Mouse (Mus musculus) midbrain, embryonic 12.5 days (tissue): ENCODE measurements around the gene Fbxo9. TPM values are rescaled to one million over a fixed set of nuclear protein-coding genes. Genes with fewer than 3 reads are reported as not detected.

ENCODE experiments used
- ATAC-seq: fragments of 200-750 bp; cut with Nextera tagmentation; 2 replicates; pipeline ENCODE4 v1.8.0; 2017; ENCODE audit warnings: low read depth, moderate TSS enrichment, moderate library complexity; ENCODE audit not compliant: low FRiP score
- H3K27ac ChIP-seq: fragments of 300-500 bp; sonication (generic); replicated peaks from 2 replicates; pipeline ENCODE4 v1.5.1; 2016; ENCODE audit warnings: mild to moderate bottlenecking
- H3K27me3 ChIP-seq: fragments of 300-500 bp; sonication (generic); 2 replicates; pipeline ENCODE4 v1.6.1; 2016; ENCODE audit warnings: mild to moderate bottlenecking
- H3K36me3 ChIP-seq: fragments of 300-500 bp; sonication (generic); 2 replicates; pipeline ENCODE4 v1.6.1; 2016
- H3K4me1 ChIP-seq: fragments of 300-500 bp; sonication (generic); 2 replicates; pipeline ENCODE4 v1.6.1; 2016
- H3K4me2 ChIP-seq: fragments of 300-500 bp; sonication (generic); replicated peaks from 2 replicates; pipeline ENCODE4 v1.6.1; 2016; ENCODE audit warnings: mild to moderate bottlenecking, moderate library complexity
- H3K4me3 ChIP-seq: fragments of 300-500 bp; sonication (generic); 2 replicates; pipeline ENCODE4 v1.5.1; 2016; ENCODE audit warnings: mild to moderate bottlenecking
- H3K9ac ChIP-seq: fragments of 300-500 bp; sonication (generic); replicated peaks from 2 replicates; pipeline ENCODE4 v1.6.1; 2016; ENCODE audit warnings: mild to moderate bottlenecking, moderate library complexity
- H3K9me3 ChIP-seq: fragments of 300-500 bp; sonication (generic); 2 replicates; pipeline ENCODE4 v1.6.1; 2016; ENCODE audit warnings: mild to moderate bottlenecking
- WGBS: fragments of 180-500 bp; shearing (Covaris S2); methylation state at CpG from one replicate; pipeline ENCODE4 v1.1.7; 2016; 5-methylcytosine and 5-hydroxymethylcytosine counted together
- polyA plus RNA-seq: library from polyadenylated mRNA; unstranded; fragments of >200 nt; fragmentation: Nextera tagmentation; extraction: Ambion mirVana; gene quantifications from 2 replicates; pipeline ENCODE4 v1.2.1, GENCODE M21; 2016

Gene Fbxo9
- polyA plus RNA-seq, 1 experiment from 2014 or later = 34.7 TPM

- H3K27ac ChIP-seq = no peak overlapping the region
- 89% methylated on average over 16 of the region's 16 CpGs for WGBS
- ATAC-seq = no peak
- H3K36me3 ChIP-seq = no peaks in the 10 kb centered on the region
- no peaks in the 10 kb centered on the region for H3K4me1 ChIP-seq
- no peak overlapping the region for H3K4me3 ChIP-seq
- H3K9ac ChIP-seq = no peak overlapping the region
- H3K9me3 ChIP-seq = no peaks in the 10 kb centered on the region
- no peak overlapping the region for H3K4me2 ChIP-seq
- no peaks in the 10 kb centered on the region for H3K27me3 ChIP-seq
Observed at GRCm38 (mm10) chr9:78059525-78060120, 49.2 kb downstream of the Fbxo9 start.

GRCm38 (mm10) chr9:78054298-78054697, 54.6 kb downstream of the Fbxo9 start:
- Histone ChIP-seq H3K9ac (no peak overlapping the region), H3K4me3 (no peak overlapping the region), H3K4me1 (no peaks in the 10 kb centered on the region), H3K27me3 (no peaks in the 10 kb centered on the region), H3K27ac (no peak overlapping the region), H3K36me3 (no peaks in the 10 kb centered on the region), H3K9me3 (no peaks in the 10 kb centered on the region), H3K4me2 (no peak overlapping the region)
- ATAC-seq = no peak
- WGBS = 78% methylated on average over 3 of the region's 3 CpGs

DNA sequence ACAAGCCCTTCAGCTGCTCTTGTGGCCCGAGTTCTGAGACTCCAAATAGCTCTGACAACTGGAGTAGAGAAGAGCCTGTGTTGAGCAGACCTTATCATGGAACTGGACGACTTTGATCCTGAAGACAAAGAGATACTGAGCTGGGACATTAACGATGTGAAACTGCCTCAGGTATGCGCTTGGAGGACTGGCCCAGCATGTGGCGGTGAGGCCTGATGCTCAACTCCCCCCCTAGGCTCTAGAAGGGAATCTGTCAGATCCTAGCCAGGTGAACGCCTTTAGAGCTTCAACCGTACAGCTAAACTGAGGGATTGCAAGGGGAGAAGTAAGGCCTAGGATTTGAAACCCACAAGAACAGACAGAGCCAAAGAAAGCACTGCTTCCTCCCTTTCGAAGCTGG, 55.0 kb downstream of the Fbxo9 start:
- no peak for ATAC-seq
- WGBS = 78% methylated on average over 8 of the region's 8 CpGs
- no peaks in the 10 kb centered on the region for H3K36me3 ChIP-seq

DNA sequence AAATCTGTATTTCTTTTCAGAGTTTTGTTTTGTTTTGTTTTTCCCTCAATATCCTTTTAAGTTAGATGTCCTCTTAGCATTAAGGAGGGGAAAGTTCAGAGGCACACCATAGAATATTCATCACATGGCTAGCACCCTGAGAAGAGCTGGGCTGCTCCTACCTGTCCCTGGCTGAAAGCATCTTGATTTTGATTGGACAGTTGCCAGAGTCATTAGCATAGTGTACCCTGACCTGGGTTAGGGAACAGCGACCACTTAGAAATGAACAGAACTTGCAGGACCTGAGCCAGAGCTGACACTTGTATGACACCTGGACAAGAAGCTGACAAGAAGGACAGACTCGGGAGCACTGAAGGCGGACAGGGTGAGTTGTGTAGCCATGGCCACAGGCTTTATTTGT, 57.2 kb downstream of the Fbxo9 start, which contains the start of gene Gcm1:
Gene Gcm1, plus strand, starts transcription at position 248 of the 400 bp plus-strand sequence.
- Histone ChIP-seq H3K4me3 (no peak within 1 kb of the TSS), H3K36me3 (no peaks in the 10 kb centered on the region), H3K9ac (no peak within 1 kb of the TSS), H3K9me3 (no peaks in the 10 kb centered on the region), H3K27ac (no peak within 1 kb of the TSS), H3K4me2 (no peak within 1 kb of the TSS), H3K4me1 (no peaks in the 10 kb centered on the region), H3K27me3 (no peaks in the 10 kb centered on the region)
- ATAC-seq = no peak
- 54% methylated on average over 3 of the region's 3 CpGs for WGBS

More for the DNA sequence above, 55.0 kb downstream of the Fbxo9 start:
- H3K27ac ChIP-seq = no peak overlapping the region
- H3K4me1 ChIP-seq = no peaks in the 10 kb centered on the region
- no peaks in the 10 kb centered on the region for H3K27me3 ChIP-seq
- no peak overlapping the region for H3K4me2 ChIP-seq
- H3K9me3 ChIP-seq = no peaks in the 10 kb centered on the region
- H3K4me3 ChIP-seq = no peak overlapping the region
- no peak overlapping the region for H3K9ac ChIP-seq

DNA sequence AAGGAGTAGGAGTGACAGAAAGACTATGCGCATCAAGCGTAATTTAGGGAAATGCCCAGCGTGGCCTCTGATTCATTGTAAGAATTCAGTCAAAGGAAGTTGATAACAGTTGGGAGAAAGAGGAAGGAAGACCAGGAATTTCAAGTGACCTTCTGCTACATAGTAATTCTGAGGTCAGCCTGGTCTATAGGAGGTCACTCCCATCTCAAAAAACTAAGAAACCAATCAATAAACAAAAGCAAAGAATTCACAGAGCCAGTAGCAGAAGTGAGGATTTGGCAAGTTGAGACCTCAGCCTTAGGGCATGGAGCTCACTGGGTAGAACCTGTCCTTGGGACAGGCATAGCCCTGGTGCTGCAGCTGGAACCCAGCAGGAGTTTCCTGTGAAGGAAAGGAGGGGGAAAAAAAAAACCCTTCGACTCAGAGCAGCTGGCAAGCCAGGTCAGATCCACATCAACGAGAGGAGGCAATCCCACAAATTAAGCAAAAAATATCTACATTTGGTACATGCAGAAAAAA, 58.4 kb downstream of the Fbxo9 start:
- Histone ChIP-seq H3K4me1 (no peaks in the 10 kb centered on the region), H3K27ac (no peak overlapping the region), H3K4me2 (no peak overlapping the region), H3K9ac (no peak overlapping the region), H3K27me3 (no peaks in the 10 kb centered on the region), H3K4me3 (no peak overlapping the region), H3K9me3 (no peaks in the 10 kb centered on the region), H3K36me3 (no peaks in the 10 kb centered on the region)
- WGBS = 62% methylated on average over 5 of the region's 5 CpGs
- ATAC-seq = no peak

- no peak for ATAC-seq
- no peak overlapping the region for H3K9ac ChIP-seq
- H3K27ac ChIP-seq = no peak overlapping the region
- H3K9me3 ChIP-seq = no peaks in the 10 kb centered on the region
- H3K4me1 ChIP-seq = no peaks in the 10 kb centered on the region
- WGBS = 55% methylated on average over 20 of the region's 20 CpGs
- H3K4me2 ChIP-seq = no peak overlapping the region
- no peaks in the 10 kb centered on the region for H3K27me3 ChIP-seq
- no peak overlapping the region for H3K4me3 ChIP-seq
- H3K36me3 ChIP-seq = no peaks in the 10 kb centered on the region
Observed at GRCm38 (mm10) chr9:78046755-78047154, 62.1 kb downstream of the Fbxo9 start.

GRCm38 (mm10) chr9:78045171-78045570, 63.7 kb downstream of the Fbxo9 start:
- no peaks in the 10 kb centered on the region for H3K4me1 ChIP-seq
- no peak overlapping the region for H3K4me3 ChIP-seq
- no peaks in the 10 kb centered on the region for H3K9me3 ChIP-seq
- 70% methylated on average over 6 of the region's 6 CpGs for WGBS
- H3K27ac ChIP-seq = no peak overlapping the region
- H3K27me3 ChIP-seq = no peaks in the 10 kb centered on the region
- no peaks in the 10 kb centered on the region for H3K36me3 ChIP-seq
- ATAC-seq = no peak
- no peak overlapping the region for H3K4me2 ChIP-seq
- no peak overlapping the region for H3K9ac ChIP-seq

DNA sequence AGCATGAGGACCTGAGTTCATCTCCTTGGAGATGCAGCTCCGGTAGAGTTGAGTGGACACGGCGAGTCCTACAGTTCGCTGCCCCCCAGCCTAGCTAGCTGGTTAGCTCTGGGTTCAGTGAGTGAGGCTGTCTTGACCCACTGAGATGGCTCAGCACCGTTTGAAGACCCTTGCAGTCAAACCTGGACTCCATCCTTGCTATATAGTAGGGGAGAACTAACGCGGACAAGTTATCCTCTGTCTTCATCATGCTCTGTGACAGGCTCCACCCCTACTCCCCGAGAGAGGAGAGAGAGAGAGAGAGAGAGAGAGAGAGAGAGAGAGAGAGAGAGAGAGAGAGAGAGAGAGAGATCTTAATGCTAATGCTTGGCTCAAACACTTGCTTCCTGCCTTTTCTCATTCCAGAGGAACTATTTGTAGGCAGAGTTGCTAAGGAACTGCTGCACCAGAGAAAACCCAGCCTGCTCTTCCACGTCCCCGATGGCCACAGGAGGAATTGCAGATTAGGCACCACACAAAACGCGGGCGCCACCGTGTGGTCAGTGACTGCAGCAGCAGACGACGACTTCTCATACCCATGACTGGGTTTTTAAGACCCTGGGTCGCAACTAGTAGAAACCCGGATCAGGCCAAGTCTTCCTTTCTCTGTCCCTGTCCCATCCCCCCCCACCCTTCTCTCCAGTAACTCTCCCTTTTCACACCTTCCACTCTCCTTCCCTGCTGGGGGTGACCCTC, 69.9 kb downstream of the Fbxo9 start:
- H3K27me3 ChIP-seq = no peaks in the 10 kb centered on the region
- H3K4me2 ChIP-seq = no peak overlapping the region
- H3K9ac ChIP-seq = no peak overlapping the region
- no peak overlapping the region for H3K27ac ChIP-seq
- ATAC-seq = peak; percentile 65
- 37% methylated on average over 17 of the region's 18 CpGs for WGBS
- H3K36me3 ChIP-seq = no peaks in the 10 kb centered on the region
- H3K4me3 ChIP-seq = no peak overlapping the region
- H3K4me1 ChIP-seq = no peaks in the 10 kb centered on the region
- H3K9me3 ChIP-seq = no peaks in the 10 kb centered on the region

GRCm38 (mm10) chr9:78035831-78036230, 73.0 kb downstream of the Fbxo9 start:
- Histone ChIP-seq H3K9ac (no peak overlapping the region), H3K9me3 (no peaks in the 10 kb centered on the region), H3K4me2 (no peak overlapping the region), H3K36me3 (no peaks in the 10 kb centered on the region), H3K4me3 (no peak overlapping the region), H3K27me3 (no peaks in the 10 kb centered on the region), H3K27ac (no peak overlapping the region), H3K4me1 (no peaks in the 10 kb centered on the region)
- no peak for ATAC-seq
- WGBS = 89% methylated on average over 8 of the region's 8 CpGs

GRCm38 (mm10) chr9:78035296-78035695, 73.6 kb downstream of the Fbxo9 start:
- H3K27ac ChIP-seq = no peak overlapping the region
- H3K4me1 ChIP-seq = no peaks in the 10 kb centered on the region
- WGBS = 85% methylated on average over 5 of the region's 5 CpGs
- H3K4me2 ChIP-seq = no peak overlapping the region
- no peaks in the 10 kb centered on the region for H3K27me3 ChIP-seq
- H3K4me3 ChIP-seq = no peak overlapping the region
- no peaks in the 10 kb centered on the region for H3K36me3 ChIP-seq
- H3K9ac ChIP-seq = no peak overlapping the region
- ATAC-seq = no peak
- H3K9me3 ChIP-seq = no peaks in the 10 kb centered on the region

DNA sequence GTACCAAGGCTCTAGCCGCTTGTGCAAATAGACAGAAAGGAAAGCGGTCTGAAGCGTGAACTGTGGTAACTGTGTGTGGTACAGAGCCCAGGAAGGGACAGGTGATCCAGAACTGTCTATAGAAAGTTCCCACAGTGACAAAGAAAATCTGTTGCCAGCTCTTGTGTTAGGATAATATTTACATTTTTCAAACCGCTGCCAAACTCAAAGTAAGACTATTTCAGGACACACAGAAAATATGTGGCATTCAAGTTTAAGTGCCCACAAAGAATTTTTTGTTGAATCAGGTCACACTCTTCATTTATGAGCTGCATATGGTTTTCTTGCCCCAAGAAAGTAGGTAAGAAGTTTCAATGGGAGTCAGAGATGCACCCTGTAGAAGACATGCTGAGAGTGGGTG, 75.9 kb downstream of the Fbxo9 start:
- Histone ChIP-seq H3K4me3 (no peak overlapping the region), H3K4me1 (no peaks in the 10 kb centered on the region), H3K36me3 (no peaks in the 10 kb centered on the region), H3K27ac (no peak overlapping the region), H3K4me2 (no peak overlapping the region), H3K9me3 (no peaks in the 10 kb centered on the region), H3K27me3 (no peaks in the 10 kb centered on the region), H3K9ac (no peak overlapping the region)
- WGBS = 92% methylated on average over 4 of the region's 4 CpGs
- ATAC-seq = no peak
